25 mouse cellular contexts compared by ENCODE assay signal in the genomic region with DNA sequence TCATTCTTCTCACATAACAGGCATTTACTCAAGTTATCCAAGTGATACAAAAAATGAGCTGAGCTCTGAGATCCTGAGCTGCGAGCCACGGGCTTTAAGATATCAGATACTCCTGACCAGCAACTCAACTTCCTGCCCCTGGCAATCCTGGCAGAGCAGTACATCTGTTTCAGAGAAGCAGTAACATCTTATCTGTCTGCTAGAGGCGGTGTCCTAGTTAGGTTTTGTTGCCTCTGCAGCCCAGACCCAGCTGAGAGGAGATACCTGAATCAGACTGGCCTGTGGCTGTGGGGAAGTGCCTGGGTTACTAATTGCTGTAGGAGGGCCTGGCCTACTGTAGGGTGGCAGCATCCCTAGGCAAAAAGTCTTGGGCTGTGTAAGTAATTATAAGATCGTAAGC. TPM values are rescaled to one million over a fixed set of nuclear protein-coding genes. Genes with fewer than 3 reads are reported as not detected.
A peak's percentile ranks its signal among the peaks of the same experiment; 100 is the strongest.
DNase-seq lines count a peak whose midpoint lies in the region; ATAC-seq and TF ChIP-seq lines count a peak whose summit lies in the region.
"Had no signal": no experiment of that assay in that cellular context is flagged by ENCODE, and none has a peak within 500 bp of the region (broad histone marks: within the 10 kb centered on the region; RNA-seq: fewer than 3 reads in every experiment).

No protein-coding gene starts in this region.

- no peaks in the 10 kb centered on the region for H3K27me3 ChIP-seq in ES-Bruce4 (ENCODE audit: control insufficient read depth, insufficient read depth, low read length, poor library complexity, severe bottlenecking)
- H3K27me3 ChIP-seq in MEL (ENCODE audit: control insufficient read depth in 1 of 2, insufficient read depth in 2 of 2, low read length in 2 of 2): no peaks in the 10 kb centered on the region
- no peaks in the 10 kb centered on the region for H3K27me3 ChIP-seq in liver, embryonic 12.5 days (replicated peaks)
- no peaks in the 10 kb centered on the region for H3K27me3 ChIP-seq in hindbrain, embryonic 14.5 days (ENCODE audit: control insufficient read depth, insufficient read depth, low read length)
- H3K27me3 ChIP-seq: embryonic facial prominence, embryonic 15.5 days; forebrain, embryonic 12.5 days; heart, embryonic 12.5 days; hindbrain, embryonic 15.5 days; kidney, embryonic 15.5 days; limb, embryonic 13.5 days; megakaryocyte, embryonic 14.5 days; midbrain, embryonic 13.5 days; neural tube, embryonic 13.5 days had no signal

- H3K9ac ChIP-seq in ES-Bruce4 (ENCODE audit: low read depth, poor library complexity, severe bottlenecking) (no peak overlapping the region), MEL (ENCODE audit: control insufficient read depth, low read depth, low read length, poor library complexity, severe bottlenecking) (no peak overlapping the region)
- no peak overlapping the region for H3K9ac ChIP-seq in liver, embryonic 12.5 days
- H3K9ac ChIP-seq in hindbrain, embryonic 14.5 days: no peak overlapping the region
- H3K9ac ChIP-seq: embryonic facial prominence, embryonic 15.5 days; forebrain, embryonic 12.5 days; heart, embryonic 12.5 days; hindbrain, embryonic 15.5 days; kidney, embryonic 15.5 days; limb, embryonic 13.5 days; midbrain, embryonic 13.5 days; neural tube, embryonic 13.5 days had no signal

- TF ChIP-seq RAD21 in MEL (IDR thresholded peaks at IDR 0.05; ENCODE audit: low read depth, low read length): no peak

- H3K9me3 ChIP-seq in ES-Bruce4 (replicated peaks; ENCODE audit: control insufficient read depth, insufficient read depth, low read length, poor library complexity, severe bottlenecking) (no peaks in the 10 kb centered on the region), MEL (replicated peaks; ENCODE audit: insufficient read depth, low read length) (no peaks in the 10 kb centered on the region)
- H3K9me3 ChIP-seq in liver, embryonic 12.5 days (replicated peaks): no peaks in the 10 kb centered on the region
- H3K9me3 ChIP-seq in hindbrain, embryonic 14.5 days (ENCODE audit: control insufficient read depth, low read length): no peaks in the 10 kb centered on the region
- H3K9me3 ChIP-seq: embryonic facial prominence, embryonic 10.5 days; embryonic facial prominence, embryonic 15.5 days; forebrain, embryonic 12.5 days; heart, embryonic 12.5 days; hindbrain, embryonic 15.5 days; kidney, embryonic 15.5 days; limb, embryonic 13.5 days; megakaryocyte, embryonic 14.5 days; midbrain, embryonic 13.5 days; neural tube, embryonic 13.5 days had no signal

- H3K36me3 ChIP-seq in ES-Bruce4 (ENCODE audit: control insufficient read depth, insufficient read depth, low read length, poor library complexity, severe bottlenecking) (peaks cover 29% of the 10 kb centered on the region), MEL (ENCODE audit: control insufficient read depth in 1 of 2, insufficient read depth in 2 of 2, low read length in 2 of 2) (peaks cover 2 to 17% of the 10 kb centered on the region in 2 experiments)
- peaks cover 85% of the 10 kb centered on the region for H3K36me3 ChIP-seq in liver, embryonic 12.5 days
- peaks cover 73% of the 10 kb centered on the region for H3K36me3 ChIP-seq in hindbrain, embryonic 14.5 days (replicated peaks; ENCODE audit: control insufficient read depth, insufficient read depth)

- no peak overlapping the region for H3K4me2 ChIP-seq in liver, embryonic 12.5 days
- no peak overlapping the region for H3K4me2 ChIP-seq in hindbrain, embryonic 14.5 days (replicated peaks)
- H3K4me2 ChIP-seq: embryonic facial prominence, embryonic 15.5 days; forebrain, embryonic 12.5 days; heart, embryonic 12.5 days; hindbrain, embryonic 15.5 days; kidney, embryonic 15.5 days; limb, embryonic 13.5 days; midbrain, embryonic 13.5 days; neural tube, embryonic 13.5 days had no signal

- WGBS in liver, embryonic 12.5 days (ENCODE audit: insufficient replicate concordance): 39% methylated on average over 4 of the region's 4 CpGs
- WGBS in hindbrain, embryonic 14.5 days: 92% methylated on average over 4 of the region's 4 CpGs

- TF ChIP-seq POLR2A in ES-Bruce4 (IDR thresholded peaks at IDR 0.05; ENCODE audit: insufficient read depth, low read length): no peak
- no peak for TF ChIP-seq POLR2A in MEL (IDR thresholded peaks at IDR 0.05; ENCODE audit: control insufficient read depth in 1 of 2, insufficient read depth in 1 of 2, low read depth in 1 of 2, low read length in 2 of 2, poor library complexity in 1 of 2)

- no peak for TF ChIP-seq CTCF in ES-Bruce4 (IDR thresholded peaks at IDR 0.05; ENCODE audit: low read depth, low read length)
- no peak for TF ChIP-seq CTCF in MEL (IDR thresholded peaks at IDR 0.05 in 2 of 3, conservative IDR thresholded peaks at IDR 0.05 in 1 of 3; ENCODE audit: control insufficient read depth in 1 of 3, insufficient read depth in 1 of 3, low read depth in 2 of 3, low read length in 3 of 3, poor library complexity in 1 of 3, severe bottlenecking in 1 of 3)

- TF ChIP-seq EP300 in ES-Bruce4 (IDR thresholded peaks at IDR 0.05; ENCODE audit: insufficient read depth, low read depth, low read length) (no peak), MEL (IDR thresholded peaks at IDR 0.05; ENCODE audit: low read depth in 1 of 2, low read length in 2 of 2) (peak; percentile 72 to 80)

- H3K4me3 ChIP-seq in ES-Bruce4 (ENCODE audit: low read depth, low read length) (no peak overlapping the region), MEL (ENCODE audit: control insufficient read depth in 1 of 2, insufficient read depth in 1 of 2, low read depth in 2 of 2, low read length in 2 of 2) (no peak overlapping the region)
- no peak overlapping the region for H3K4me3 ChIP-seq in liver, embryonic 12.5 days
- H3K4me3 ChIP-seq in hindbrain, embryonic 14.5 days (replicated peaks; ENCODE audit: low read length): no peak overlapping the region
- H3K4me3 ChIP-seq: embryonic facial prominence, embryonic 10.5 days; embryonic facial prominence, embryonic 15.5 days; forebrain, embryonic 12.5 days; heart, adult 2 months; heart, embryonic 12.5 days; hindbrain, embryonic 15.5 days; kidney, embryonic 15.5 days; limb, embryonic 13.5 days; megakaryocyte, embryonic 14.5 days; midbrain, embryonic 13.5 days; neural tube, embryonic 13.5 days had no signal

- peak; percentile 54; the same call in 1 of the 2 replicates for ATAC-seq in liver, embryonic 12.5 days
- no peak for ATAC-seq in hindbrain, embryonic 14.5 days (ENCODE audit: low FRiP score)
- ATAC-seq: inflammation-experienced regulatory T-cells, adult 6 months; midbrain, embryonic 13.5 days had no signal

- H3K79me2 ChIP-seq in MEL (ENCODE audit: control insufficient read depth, insufficient read depth, low read length, poor library complexity): peaks cover 8% of the 10 kb centered on the region; the same call in 1 of the 2 replicates

- DNase-seq in MEL (ENCODE audit: low read depth, low spot score): peak; percentile 83
- DNase-seq in skeletal muscle tissue, adult 2 months (ENCODE audit: low read depth, low spot score): peak; percentile 50
- no peak for DNase-seq in hindbrain, embryonic 14.5 days (ENCODE audit: low spot score)
- DNase-seq in urinary bladder, postnatal 10 days (ENCODE audit: low spot score): no peak
- DNase-seq: adrenal gland, postnatal 25 days; B cell, adult 2 months; cerebellum, adult 9-10 months; heart, adult 2 months; kidney, adult 11 months; kidney, postnatal 25 days; lung, postnatal 36 days; thymus, postnatal 4 days had no signal

- H3K27ac ChIP-seq in ES-Bruce4 (ENCODE audit: insufficient read depth, low read length): peak overlapping the region; percentile 97
- peak overlapping the region; percentile 17; the same call in 1 of the 2 replicates for H3K27ac ChIP-seq in MEL (ENCODE audit: control insufficient read depth, low read depth, low read length)
- H3K27ac ChIP-seq in liver, embryonic 12.5 days: no peak overlapping the region
- no peak overlapping the region for H3K27ac ChIP-seq in hindbrain, embryonic 14.5 days
- H3K27ac ChIP-seq: embryonic facial prominence, embryonic 10.5 days; embryonic facial prominence, embryonic 15.5 days; forebrain, embryonic 12.5 days; heart, adult 2 months; hindbrain, embryonic 15.5 days; kidney, embryonic 15.5 days; limb, embryonic 13.5 days; midbrain, embryonic 13.5 days; neural tube, embryonic 13.5 days had no signal

- peaks cover 8% of the 10 kb centered on the region for H3K4me1 ChIP-seq in ES-Bruce4 (ENCODE audit: control insufficient read depth, insufficient read depth, low read length)
- H3K4me1 ChIP-seq in MEL (ENCODE audit: control insufficient read depth in 1 of 2, insufficient read depth in 2 of 2, low read length in 2 of 2): peaks cover 9 to 14% of the 10 kb centered on the region in 2 experiments
- H3K4me1 ChIP-seq in liver, embryonic 12.5 days: peaks cover 16% of the 10 kb centered on the region
- H3K4me1 ChIP-seq in hindbrain, embryonic 14.5 days (replicated peaks; ENCODE audit: control insufficient read depth, insufficient read depth, low read length): no peaks in the 10 kb centered on the region
- H3K4me1 ChIP-seq: embryonic facial prominence, embryonic 10.5 days; embryonic facial prominence, embryonic 15.5 days; forebrain, embryonic 12.5 days; kidney, embryonic 15.5 days; limb, embryonic 13.5 days; midbrain, embryonic 13.5 days; neural tube, embryonic 13.5 days had no signal

TF ChIP-seq in MEL, 35 proteins besides CTCF, POLR2A, EP300 and RAD21 (continues in another document):
- TF ChIP-seq SIN3A (IDR thresholded peaks at IDR 0.05; ENCODE audit: low read length): peak; percentile 91
- TF ChIP-seq GABPA (IDR thresholded peaks at IDR 0.05; ENCODE audit: low read depth, low read length): no peak
- peak; percentile 93 for TF ChIP-seq ETS1 (IDR thresholded peaks at IDR 0.05; ENCODE audit: low read depth, low read length)
- no peak for TF ChIP-seq USF2 (IDR thresholded peaks at IDR 0.05; ENCODE audit: borderline replicate concordance in 1 of 2, insufficient read depth in 1 of 2, low read depth in 1 of 2, low read length in 2 of 2)

RNA-seq across cellular contexts. Expression of a gene that starts 8.7 kb away (rescaled TPM):
- polyA plus RNA-seq in ES-Bruce4 (2011; ENCODE audit: insufficient read depth, insufficient read length, low read depth, missing spikeins) (23.4 and 31.3 TPM in 2 replicates), MEL (2012; ENCODE audit: insufficient read depth in 1 of 2, insufficient read length in 2 of 2, low read depth in 1 of 2, low replicate concordance in 2 of 2, missing spikeins in 1 of 2) (10 to 100 TPM in 1 of 2 experiments, not detected in 1; 15.5 TPM)
- 13.7 and 17.7 TPM in 2 replicates for total RNA-seq in MEL (2012; rRNA removed)
- 8.4 TPM in 2 replicates for polyA plus RNA-seq in liver, embryonic 12.5 days (2016; fragmentation: Nextera tagmentation; extraction: Ambion mirVana)
- 30.5 and 31.6 TPM in 2 replicates for polyA plus RNA-seq in hindbrain, embryonic 14.5 days (2014; fragmentation: Nextera tagmentation; extraction: Ambion mirVana)

RNA-seq across cellular contexts. Expression of a gene that starts 28.5 kb away (rescaled TPM):
- polyA plus RNA-seq in ES-Bruce4 (2011; ENCODE audit: insufficient read depth, insufficient read length, low read depth, missing spikeins) (20.3 and 21.4 TPM in 2 replicates), MEL (2012; ENCODE audit: insufficient read depth in 1 of 2, insufficient read length in 2 of 2, low read depth in 1 of 2, low replicate concordance in 2 of 2, missing spikeins in 1 of 2) (10 to 100 TPM in 1 of 2 experiments, not detected in 1; 10.1 TPM)
- 9.6 and 9.7 TPM in 2 replicates for total RNA-seq in MEL (2012; rRNA removed)
- polyA plus RNA-seq in liver, embryonic 12.5 days (2016; fragmentation: Nextera tagmentation; extraction: Ambion mirVana): 3.6 and 3.7 TPM in 2 replicates
- 10.6 and 11.2 TPM in 2 replicates for polyA plus RNA-seq in hindbrain, embryonic 14.5 days (2014; fragmentation: Nextera tagmentation; extraction: Ambion mirVana)

Comparison
In these comparisons a context has a peak if more than half of its experiments do, and no peak if none do; other contexts are left out.
1. H3K27ac ChIP-seq: peak in ES-Bruce4 (single experiment) and MEL (single experiment); none in liver, embryonic 12.5 days (single experiment) and hindbrain, embryonic 14.5 days (single experiment).
2. DNase-seq: peak in MEL (single experiment) and skeletal muscle tissue, adult 2 months (single experiment); none in hindbrain, embryonic 14.5 days (single experiment) and urinary bladder, postnatal 10 days (single experiment).